Mouse (Mus musculus) kidney, embryonic 14.5 days (tissue): ENCODE results near the gene Clic3. TPM values are rescaled to one million over a fixed set of nuclear protein-coding genes. Genes with fewer than 3 reads are reported as not detected.
A peak's percentile ranks its signal among the peaks of the same experiment; 100 is the strongest.

Source experiments
- ATAC-seq: fragments of 200-750 bp; cut with Nextera tagmentation; 2 replicates; pipeline ENCODE4 v1.8.0; 2017; ENCODE audit warnings: moderate number of reproducible peaks, mild to moderate bottlenecking, moderate TSS enrichment, moderate library complexity; ENCODE audit not compliant: low FRiP score, low TSS enrichment
- H3K27ac ChIP-seq: fragments of 300-500 bp; sonication (generic); 2 replicates; pipeline ENCODE4 v1.5.1; 2014; ENCODE audit warnings: low read depth, mild to moderate bottlenecking, low read length, moderate library complexity, mixed read lengths
- H3K27me3 ChIP-seq: fragments of 300-500 bp; sonication (generic); 2 replicates; pipeline ENCODE4 v1.6.1; 2014; ENCODE audit warnings: mild to moderate bottlenecking, low read length; ENCODE audit not compliant: control insufficient read depth, insufficient read depth
- H3K36me3 ChIP-seq: fragments of 300-500 bp; sonication (generic); 2 replicates; pipeline ENCODE4 v1.6.1; 2014; ENCODE audit warnings: low read length, mixed read lengths; ENCODE audit not compliant: control insufficient read depth, insufficient read depth
- H3K4me1 ChIP-seq: fragments of 300-500 bp; sonication (generic); 2 replicates; pipeline ENCODE4 v1.6.1; 2014; ENCODE audit warnings: low read length, mixed read lengths; ENCODE audit not compliant: control insufficient read depth, insufficient read depth
- H3K4me2 ChIP-seq: fragments of 300-500 bp; sonication (generic); replicated peaks from 2 replicates; pipeline ENCODE4 v1.6.1; 2014; ENCODE audit warnings: low read depth, mild to moderate bottlenecking, low read length
- H3K4me3 ChIP-seq: fragments of 300-500 bp; sonication (generic); 2 replicates; pipeline ENCODE4 v1.5.1; 2014; ENCODE audit warnings: mild to moderate bottlenecking, low read length
- H3K9ac ChIP-seq: fragments of 300-500 bp; sonication (generic); 2 replicates; pipeline ENCODE4 v1.6.1; 2014; ENCODE audit warnings: low read depth, mild to moderate bottlenecking, low read length, moderate library complexity
- H3K9me3 ChIP-seq: fragments of 300-500 bp; sonication (generic); 2 replicates; pipeline ENCODE4 v1.6.1; 2016; ENCODE audit warnings: low read length; ENCODE audit not compliant: control insufficient read depth
- WGBS: fragments of 180-500 bp; shearing (Covaris S2); extraction: QIAGEN DNeasy Blood & Tissue Kit; methylation state at CpG from one replicate; pipeline ENCODE4 v1.1.7; 2014; 5-methylcytosine and 5-hydroxymethylcytosine counted together
- polyA plus RNA-seq: library from polyadenylated mRNA; unstranded; fragments of >200 nt; fragmentation: Nextera tagmentation; extraction: Ambion mirVana; gene quantifications from 2 replicates; pipeline ENCODE4 v1.2.1, GENCODE M21; 2014

The Clic3 gene
- polyA plus RNA-seq, 1 experiment from 2014 or later: 1.2 TPM

GRCm38 (mm10) chr2:25436286-25436820 lies 20.3 kb upstream of the Clic3 start:
- H3K27ac ChIP-seq: no peak overlapping the region
- H3K4me1 ChIP-seq: no peaks in the 10 kb centered on the region
- H3K4me3 ChIP-seq: no peak overlapping the region
- H3K9me3 ChIP-seq: no peaks in the 10 kb centered on the region
- peaks cover 23% of the 10 kb centered on the region for H3K36me3 ChIP-seq
- 85% methylated on average over 10 of the region's 10 CpGs for WGBS
- H3K4me2 ChIP-seq: no peak overlapping the region
- ATAC-seq: no peak
- no peak overlapping the region for H3K9ac ChIP-seq
- no peaks in the 10 kb centered on the region for H3K27me3 ChIP-seq

GRCm38 (mm10) chr2:25441067-25441466 lies 15.6 kb upstream of the Clic3 start:
- peaks cover 43% of the 10 kb centered on the region for H3K36me3 ChIP-seq
- no peaks in the 10 kb centered on the region for H3K27me3 ChIP-seq
- H3K27ac ChIP-seq: no peak overlapping the region
- 87% methylated on average over 20 of the region's 20 CpGs for WGBS
- no peak overlapping the region for H3K4me3 ChIP-seq
- no peak overlapping the region for H3K4me2 ChIP-seq
- no peak for ATAC-seq
- H3K9ac ChIP-seq: no peak overlapping the region
- H3K9me3 ChIP-seq: no peaks in the 10 kb centered on the region
- no peaks in the 10 kb centered on the region for H3K4me1 ChIP-seq

- Histone ChIP-seq H3K4me3 (no peak overlapping the region), H3K36me3 (peaks cover 41% of the 10 kb centered on the region), H3K27ac (no peak overlapping the region), H3K4me2 (no peak overlapping the region), H3K27me3 (no peaks in the 10 kb centered on the region), H3K9ac (no peak overlapping the region), H3K9me3 (no peaks in the 10 kb centered on the region), H3K4me1 (no peaks in the 10 kb centered on the region)
- 89% methylated on average over 14 of the region's 14 CpGs for WGBS
- ATAC-seq: no peak
These were observed 14.0 kb upstream of the Clic3 start for GRCm38 (mm10) chr2:25442682-25443081.

- no peaks in the 10 kb centered on the region for H3K4me1 ChIP-seq
- no peaks in the 10 kb centered on the region for H3K9me3 ChIP-seq
- H3K4me2 ChIP-seq: no peak overlapping the region
- H3K27me3 ChIP-seq: no peaks in the 10 kb centered on the region
- ATAC-seq: no peak
- no peak overlapping the region for H3K4me3 ChIP-seq
- no peak overlapping the region for H3K9ac ChIP-seq
- WGBS: 86% methylated on average over 8 of the region's 8 CpGs
- H3K36me3 ChIP-seq: peaks cover 12% of the 10 kb centered on the region; the same call in 1 of the 2 replicates
- H3K27ac ChIP-seq: no peak overlapping the region
These were observed 5.6 kb upstream of the Clic3 start for GRCm38 (mm10) chr2:25450853-25451647.

GRCm38 (mm10) chr2:25452951-25453350 lies 3.7 kb upstream of the Clic3 start:
- Histone ChIP-seq H3K36me3 (peaks cover 3% of the 10 kb centered on the region; the same call in 1 of the 2 replicates), H3K4me2 (no peak overlapping the region), H3K4me1 (no peaks in the 10 kb centered on the region), H3K9me3 (no peaks in the 10 kb centered on the region), H3K9ac (no peak overlapping the region), H3K27me3 (no peaks in the 10 kb centered on the region), H3K4me3 (no peak overlapping the region), H3K27ac (no peak overlapping the region)
- WGBS: 45% methylated on average over 1 of the region's 1 CpGs
- ATAC-seq: no peak

- H3K27ac ChIP-seq: no peak overlapping the region
- ATAC-seq: no peak
- WGBS: 90% methylated on average over 9 of the region's 9 CpGs
- H3K9me3 ChIP-seq: no peaks in the 10 kb centered on the region
- H3K4me1 ChIP-seq: no peaks in the 10 kb centered on the region; the same call in none of the 2 replicates
- H3K27me3 ChIP-seq: no peaks in the 10 kb centered on the region
- no peak overlapping the region for H3K9ac ChIP-seq
- H3K36me3 ChIP-seq: no peaks in the 10 kb centered on the region; the same call in 1 of the 2 replicates
- H3K4me3 ChIP-seq: no peak overlapping the region
- no peak overlapping the region for H3K4me2 ChIP-seq
These were observed 621 bp downstream of the Clic3 start for GRCm38 (mm10) chr2:25457022-25457896.

GRCm38 (mm10) chr2:25458911-25459310 lies 2.3 kb downstream of the Clic3 start:
- H3K4me1 ChIP-seq: no peaks in the 10 kb centered on the region; the same call in none of the 2 replicates
- H3K9me3 ChIP-seq: no peaks in the 10 kb centered on the region
- no peak overlapping the region for H3K4me2 ChIP-seq
- H3K9ac ChIP-seq: no peak overlapping the region
- ATAC-seq: no peak
- H3K27ac ChIP-seq: no peak overlapping the region
- H3K4me3 ChIP-seq: no peak overlapping the region
- no peaks in the 10 kb centered on the region; the same call in 1 of the 2 replicates for H3K36me3 ChIP-seq
- 79% methylated on average over 5 of the region's 5 CpGs for WGBS
- H3K27me3 ChIP-seq: no peaks in the 10 kb centered on the region

GRCm38 (mm10) chr2:25460135-25460534 lies 3.5 kb downstream of the Clic3 start:
- peak overlapping the region; percentile 63 for H3K4me2 ChIP-seq
- no peaks in the 10 kb centered on the region; the same call in none of the 2 replicates for H3K4me1 ChIP-seq
- H3K36me3 ChIP-seq: no peaks in the 10 kb centered on the region; the same call in 1 of the 2 replicates
- 31% methylated on average over 5 of the region's 5 CpGs for WGBS
- ATAC-seq: no peak
- peak overlapping the region; percentile 57 for H3K4me3 ChIP-seq
- no peaks in the 10 kb centered on the region for H3K9me3 ChIP-seq
- H3K27ac ChIP-seq: no peak overlapping the region; the same call in 1 of the 2 replicates
- peak overlapping the region; percentile 56 for H3K9ac ChIP-seq
- H3K27me3 ChIP-seq: no peaks in the 10 kb centered on the region
